Mouse (Mus musculus) thymus, postnatal 25 days (tissue): ENCODE results near the gene Rgl2.
A peak's percentile ranks its signal among the peaks of the same experiment; 100 is the strongest.

Experiments used
- DNase-seq: peaks from one replicate; pipeline ENCODE4 v3.0.0; 2022

Rgl2 gene

GRCm38 (mm10) chr17:33925406-33926116, 3.8 kb upstream of the Rgl2 start:
- DNase-seq: no peak

GRCm38 (mm10) chr17:33926207-33926932, 3.0 kb upstream of the Rgl2 start:
- DNase-seq: no peak

- DNase-seq: no peak
These were observed 944 bp upstream of the Rgl2 start for GRCm38 (mm10) chr17:33928251-33928947.

GRCm38 (mm10) chr17:33930280-33931158, 1.2 kb downstream of the Rgl2 start:
- peak; percentile 79 for DNase-seq

- DNase-seq: no peak
These were observed 2.0 kb downstream of the Rgl2 start for GRCm38 (mm10) chr17:33931159-33931866.

- no peak for DNase-seq
These were observed 2.6 kb downstream of the Rgl2 start for GRCm38 (mm10) chr17:33931947-33932346.

- no peak for DNase-seq
These were observed 3.1 kb downstream of the Rgl2 start for GRCm38 (mm10) chr17:33932448-33932847.

GRCm38 (mm10) chr17:33932970-33933369, 3.6 kb downstream of the Rgl2 start:
- DNase-seq: no peak

- no peak for DNase-seq
These were observed 6.2 kb downstream of the Rgl2 start for GRCm38 (mm10) chr17:33935422-33936055.

GRCm38 (mm10) chr17:33936993-33937392, 7.7 kb downstream of the Rgl2 start:
- DNase-seq: no peak

GRCm38 (mm10) chr17:33938783-33939182, 9.4 kb downstream of the Rgl2 start:
- no peak for DNase-seq

GRCm38 (mm10) chr17:33940206-33940805, 11.0 kb downstream of the Rgl2 start, which contains the start of the genes Pfdn6 and Wdr46:
Gene Pfdn6 (minus strand): TSS chr17:33940343.
Gene Wdr46 (plus strand): TSS chr17:33940660.
- peak; percentile 88 for DNase-seq

- no peak for DNase-seq
These were observed 11.6 kb downstream of the Rgl2 start for GRCm38 (mm10) chr17:33940981-33941380.

GRCm38 (mm10) chr17:33941381-33941780, 12.0 kb downstream of the Rgl2 start:
- DNase-seq: no peak

- no peak for DNase-seq
These were observed 14.1 kb downstream of the Rgl2 start for GRCm38 (mm10) chr17:33943454-33943853.

- DNase-seq: peak; percentile 66
These were observed 18.2 kb downstream of the Rgl2 start for GRCm38 (mm10) chr17:33947430-33948089.

GRCm38 (mm10) chr17:33948090-33948904, 19.0 kb downstream of the Rgl2 start:
- DNase-seq: no peak

GRCm38 (mm10) chr17:33948905-33949537, 19.7 kb downstream of the Rgl2 start:
- DNase-seq: no peak

GRCm38 (mm10) chr17:33950131-33950625, 20.8 kb downstream of the Rgl2 start:
- no peak for DNase-seq
